Mouse (Mus musculus): Measurements from ENCODE around the gene Gm20683. TPM values are rescaled to one million over a fixed set of nuclear protein-coding genes. Genes with fewer than 3 reads are reported as not detected.

Gm20683 gene
- total and polyA plus RNA-seq, 3 experiments, result 4.9 to 6.8 TPM; not detected in 1

DNA sequence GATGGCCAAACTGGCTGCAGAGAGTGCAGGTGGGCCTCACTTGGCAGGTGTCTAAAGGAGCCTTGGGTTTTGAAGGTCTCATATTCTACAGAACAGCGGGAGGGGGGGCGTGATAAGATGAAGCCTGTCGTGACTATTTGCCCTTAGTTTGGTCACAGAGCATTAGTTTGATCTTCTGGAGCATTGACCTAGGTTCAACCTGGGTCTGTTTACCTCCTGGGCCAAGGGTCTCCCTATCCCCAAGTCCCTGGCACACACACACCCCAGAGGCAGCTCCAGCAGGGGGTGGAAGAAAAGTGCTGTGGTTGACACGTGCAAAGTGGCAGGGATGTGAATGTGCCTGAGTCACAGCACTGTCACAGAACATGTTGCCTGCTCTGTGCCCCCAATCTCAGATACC lies 30.7 kb downstream of the Gm20683 start:
- Histone ChIP-seq H3K9ac (ENCODE audit: control insufficient read depth, low read depth, low read length, poor library complexity, severe bottlenecking) (no peak overlapping the region), H3K4me1 (ENCODE audit: control insufficient read depth in 1 of 2, insufficient read depth in 2 of 2, low read length in 2 of 2) (peaks cover 0 to 8% of the 10 kb centered on the region in 2 experiments; a peak in 1 of 4 replicates), H3K79me2 (ENCODE audit: control insufficient read depth, insufficient read depth, low read length, poor library complexity) (no peaks in the 10 kb centered on the region), H3K4me3 (ENCODE audit: control insufficient read depth in 1 of 2, insufficient read depth in 1 of 2, low read depth in 2 of 2, low read length in 2 of 2) (no peak overlapping the region), H3K27ac (ENCODE audit: control insufficient read depth, low read depth, low read length) (no peak overlapping the region), H3K9me3 (replicated peaks; ENCODE audit: insufficient read depth, low read length) (no peaks in the 10 kb centered on the region), H3K36me3 (ENCODE audit: control insufficient read depth in 1 of 2, insufficient read depth in 2 of 2, low read length in 2 of 2) (no peaks in the 10 kb centered on the region), H3K27me3 (ENCODE audit: control insufficient read depth in 1 of 2, insufficient read depth in 2 of 2, low read length in 2 of 2) (peaks cover 0 to 1% of the 10 kb centered on the region in 2 experiments; a peak in 2 of 4 replicates)
- no peak for DNase-seq (ENCODE audit: low read depth, low spot score)
- TF ChIP-seq ZMIZ1 (IDR thresholded peaks at IDR 0.05; ENCODE audit: low read depth, low read length), result no peak
- no peak for TF ChIP-seq TAL1 (IDR thresholded peaks at IDR 0.05; ENCODE audit: low read length)
- no peak for TF ChIP-seq KAT2A (conservative IDR thresholded peaks at IDR 0.05; ENCODE audit: low read depth, low read length)
- TF ChIP-seq ETS1 (IDR thresholded peaks at IDR 0.05; ENCODE audit: low read depth, low read length), result no peak
- TF ChIP-seq RAD21 (IDR thresholded peaks at IDR 0.05; ENCODE audit: low read depth, low read length), result no peak
- no peak for TF ChIP-seq SMC3 (IDR thresholded peaks at IDR 0.05; ENCODE audit: low read depth, low read length)

DNA sequence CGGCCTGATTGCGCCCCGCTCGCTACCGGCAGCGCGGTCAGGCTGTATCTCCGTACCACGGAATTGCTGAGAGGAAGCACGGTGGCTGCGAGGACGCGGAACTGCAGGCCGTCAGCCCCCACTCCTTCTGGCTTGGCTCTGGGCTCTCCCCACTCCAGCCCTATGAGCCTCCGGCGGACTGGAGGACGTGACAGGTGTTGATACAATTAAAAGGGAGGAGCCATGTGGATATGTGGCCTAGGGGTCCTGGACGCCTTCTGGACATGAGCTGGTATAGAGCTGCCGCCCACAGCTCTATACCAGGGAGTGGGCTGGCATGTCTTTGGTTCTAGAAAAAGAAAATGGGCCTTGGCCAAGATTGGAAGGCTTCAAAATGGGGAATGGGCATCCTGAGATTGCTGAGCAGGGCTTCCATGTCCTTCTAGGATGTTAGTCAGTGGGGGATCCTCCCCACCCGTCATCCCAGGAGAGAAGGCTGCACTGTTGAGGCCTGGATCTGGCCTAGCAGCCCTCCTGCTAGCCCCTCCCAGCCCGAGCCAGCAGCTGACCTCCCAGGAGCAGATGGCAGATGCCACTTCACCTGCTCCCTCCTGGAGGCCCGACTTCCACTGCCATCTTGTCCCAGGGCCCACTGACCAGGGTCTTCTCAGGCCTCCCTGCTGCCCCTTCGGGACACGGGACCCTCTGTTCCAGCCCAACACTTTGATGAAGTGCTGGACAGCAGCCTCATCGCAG lies 31.8 kb downstream of the Gm20683 start:
- TF ChIP-seq CHD2 (IDR thresholded peaks at IDR 0.05; ENCODE audit: low read length) (no peak), MAZ (IDR thresholded peaks at IDR 0.05; ENCODE audit: low read depth, low read length) (no peak)
- Histone ChIP-seq H3K79me2 (ENCODE audit: control insufficient read depth, insufficient read depth, low read length, poor library complexity) (no peaks in the 10 kb centered on the region), H3K9me3 (replicated peaks; ENCODE audit: insufficient read depth, low read length) (no peaks in the 10 kb centered on the region), H3K9ac (ENCODE audit: control insufficient read depth, low read depth, low read length, poor library complexity, severe bottlenecking) (no peak overlapping the region), H3K36me3 (ENCODE audit: control insufficient read depth in 1 of 2, insufficient read depth in 2 of 2, low read length in 2 of 2) (no peaks in the 10 kb centered on the region), H3K4me3 (ENCODE audit: control insufficient read depth in 1 of 2, insufficient read depth in 1 of 2, low read depth in 2 of 2, low read length in 2 of 2) (no peak overlapping the region), H3K27ac (ENCODE audit: control insufficient read depth, low read depth, low read length) (no peak overlapping the region), H3K4me1 (ENCODE audit: control insufficient read depth in 1 of 2, insufficient read depth in 2 of 2, low read length in 2 of 2) (peaks cover 0 to 8% of the 10 kb centered on the region in 2 experiments; a peak in 1 of 4 replicates), H3K27me3 (ENCODE audit: control insufficient read depth in 1 of 2, insufficient read depth in 2 of 2, low read length in 2 of 2) (peaks cover 0 to 1% of the 10 kb centered on the region in 2 experiments; a peak in 2 of 4 replicates)
- no peak for DNase-seq (ENCODE audit: low read depth, low spot score)

DNA sequence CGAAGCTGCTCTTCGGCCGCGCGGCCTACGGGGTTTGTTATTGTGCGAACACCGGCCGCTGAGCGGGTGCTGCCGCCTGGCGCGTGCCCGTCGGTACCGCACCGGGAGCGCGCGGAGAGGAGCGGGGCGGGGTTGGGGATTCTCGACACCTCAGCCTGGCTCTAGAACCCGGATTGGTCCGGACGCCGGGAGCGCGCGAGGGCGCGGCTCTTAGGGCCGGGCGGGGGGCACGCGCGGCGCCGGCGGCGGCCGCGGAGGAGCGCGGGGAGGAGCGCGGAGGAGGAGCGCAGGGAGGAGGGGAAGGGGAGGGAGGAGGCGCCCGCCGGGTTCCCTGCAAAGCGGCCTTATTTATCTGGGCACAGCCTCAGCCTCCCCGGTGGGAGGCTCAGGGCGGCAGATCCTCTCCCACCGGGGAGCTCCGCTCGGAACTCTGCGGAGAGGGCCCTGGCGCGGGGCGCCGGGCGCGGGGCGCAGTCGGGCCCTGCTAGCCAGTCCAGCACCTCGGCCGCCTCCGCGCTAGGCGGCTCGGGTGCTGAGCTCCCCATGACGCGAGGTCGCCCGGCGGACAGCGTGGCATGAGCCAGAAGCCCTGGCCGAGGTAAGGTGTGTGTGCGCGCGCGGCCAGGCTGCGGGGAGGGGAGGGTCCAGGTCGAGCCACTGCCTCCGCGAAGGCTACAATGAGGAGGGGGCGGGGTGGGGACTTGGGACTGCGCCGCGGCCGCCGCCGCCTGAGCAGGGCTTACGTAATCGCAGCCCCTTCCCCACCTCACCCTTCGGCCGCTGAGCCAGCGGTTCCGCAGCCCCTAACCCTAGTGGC lies 32.6 kb downstream of the Gm20683 start, which contains the start of gene Fbxl16:
Gene Fbxl16, plus strand, starts transcription at position 297 of the 817 bp plus-strand sequence.
- Histone ChIP-seq H3K9me3 (replicated peaks; ENCODE audit: insufficient read depth, low read length) (no peaks in the 10 kb centered on the region), H3K27me3 (ENCODE audit: control insufficient read depth in 1 of 2, insufficient read depth in 2 of 2, low read length in 2 of 2) (peaks cover 0 to 1% of the 10 kb centered on the region in 2 experiments; a peak in 1 of 4 replicates), H3K79me2 (ENCODE audit: control insufficient read depth, insufficient read depth, low read length, poor library complexity) (no peaks in the 10 kb centered on the region), H3K27ac (ENCODE audit: control insufficient read depth, low read depth, low read length) (no peak within 1 kb of the TSS), H3K36me3 (ENCODE audit: control insufficient read depth in 1 of 2, insufficient read depth in 2 of 2, low read length in 2 of 2) (no peaks in the 10 kb centered on the region), H3K9ac (ENCODE audit: control insufficient read depth, low read depth, low read length, poor library complexity, severe bottlenecking) (no peak within 1 kb of the TSS), H3K4me1 (ENCODE audit: control insufficient read depth in 1 of 2, insufficient read depth in 2 of 2, low read length in 2 of 2) (peaks cover 0 to 8% of the 10 kb centered on the region in 2 experiments; a peak in 1 of 4 replicates), H3K4me3 (ENCODE audit: control insufficient read depth in 1 of 2, insufficient read depth in 1 of 2, low read depth in 2 of 2, low read length in 2 of 2) (no peak within 1 kb of the TSS)
- TF ChIP-seq ETS1 (IDR thresholded peaks at IDR 0.05; ENCODE audit: low read depth, low read length) (no peak), GABPA (IDR thresholded peaks at IDR 0.05; ENCODE audit: low read depth, low read length) (no peak), ZC3H11A (IDR thresholded peaks at IDR 0.05; ENCODE audit: low read depth, low read length) (no peak), MAX (IDR thresholded peaks at IDR 0.05; ENCODE audit: low read length) (no peak), MEF2A (IDR thresholded peaks at IDR 0.05; ENCODE audit: extremely low read depth, insufficient replicate concordance, low read depth, low read length, poor library complexity, severe bottlenecking) (no peak), MYC (IDR thresholded peaks at IDR 0.05; ENCODE audit: low read depth, low read length) (no peak), RAD21 (IDR thresholded peaks at IDR 0.05; ENCODE audit: low read depth, low read length) (no peak), NRF1 (IDR thresholded peaks at IDR 0.05; ENCODE audit: insufficient read depth, low read depth, low read length, poor library complexity, severe bottlenecking) (no peak)
- no peak for DNase-seq (ENCODE audit: low read depth, low spot score)
